Mouse (Mus musculus) adrenal gland, postnatal 10 days (tissue): ENCODE data around the gene Klhdc8a. TPM values are rescaled to one million over a fixed set of nuclear protein-coding genes. Genes with fewer than 3 reads are reported as not detected.
A peak's percentile ranks its signal among the peaks of the same experiment; 100 is the strongest.

ENCODE experiments used
- DNase-seq: peaks from one replicate; pipeline ENCODE4 v3.0.0; 2021; ENCODE audit warnings: mixed read lengths
- total RNA-seq, 2 experiments: library from RNA; stranded (reverse); gene quantifications; 2 replicates each; pipeline ENCODE4 v1.2.3; 2021

Gene Klhdc8a
- total RNA-seq, 2 experiments from 2014 or later: 56.5 to 69.6 TPM

GRCm38 (mm10) chr1:132317894-132318863 lies 19.8 kb downstream of the Klhdc8a start:
- DNase-seq: no peak

- peak; percentile 82 for DNase-seq
Observed at GRCm38 (mm10) chr1:132319242-132319641, 20.8 kb downstream of the Klhdc8a start.

- DNase-seq: no peak
Observed at GRCm38 (mm10) chr1:132321821-132322580, 23.6 kb downstream of the Klhdc8a start.

- DNase-seq: no peak
Observed at GRCm38 (mm10) chr1:132322711-132323542, 24.5 kb downstream of the Klhdc8a start.

- DNase-seq: peak; percentile 52
Observed at GRCm38 (mm10) chr1:132326777-132327176, 28.4 kb downstream of the Klhdc8a start.

- no peak for DNase-seq
Observed at GRCm38 (mm10) chr1:132327477-132327876, 29.1 kb downstream of the Klhdc8a start.

GRCm38 (mm10) chr1:132328565-132328964 lies 30.1 kb downstream of the Klhdc8a start:
- no peak for DNase-seq

- no peak for DNase-seq
Observed at GRCm38 (mm10) chr1:132329656-132330055, 31.2 kb downstream of the Klhdc8a start.

- DNase-seq: no peak
Observed at GRCm38 (mm10) chr1:132330397-132330796, 32.0 kb downstream of the Klhdc8a start.

GRCm38 (mm10) chr1:132331283-132331682 lies 32.9 kb downstream of the Klhdc8a start:
- no peak for DNase-seq

- no peak for DNase-seq
Observed at GRCm38 (mm10) chr1:132333201-132333600, 34.8 kb downstream of the Klhdc8a start.

GRCm38 (mm10) chr1:132333675-132334141 lies 35.3 kb downstream of the Klhdc8a start:
- DNase-seq: peak; percentile 48

- no peak for DNase-seq
Observed at GRCm38 (mm10) chr1:132334178-132334801, 35.9 kb downstream of the Klhdc8a start.

GRCm38 (mm10) chr1:132335378-132335965 lies 37.0 kb downstream of the Klhdc8a start:
- no peak for DNase-seq

GRCm38 (mm10) chr1:132336921-132337320 lies 38.5 kb downstream of the Klhdc8a start:
- DNase-seq: no peak

- DNase-seq: no peak
Observed at GRCm38 (mm10) chr1:132338027-132338660, 39.7 kb downstream of the Klhdc8a start.

GRCm38 (mm10) chr1:132341731-132342501 lies 43.5 kb downstream of the Klhdc8a start:
- peak; percentile 53 for DNase-seq

GRCm38 (mm10) chr1:132342518-132342917 lies 44.1 kb downstream of the Klhdc8a start:
- no peak for DNase-seq

- no peak for DNase-seq
Observed at GRCm38 (mm10) chr1:132343191-132343590, 44.8 kb downstream of the Klhdc8a start.

GRCm38 (mm10) chr1:132343656-132344055 lies 45.2 kb downstream of the Klhdc8a start:
- no peak for DNase-seq
